Mouse (Mus musculus) monocyte, adult 5-6 weeks (primary cell): Measurements from ENCODE around the gene Plekha1. TPM values are rescaled to one million over a fixed set of nuclear protein-coding genes. Genes with fewer than 3 reads are reported as not detected.
A peak's percentile ranks its signal among the peaks of the same experiment; 100 is the strongest.

Source experiments
- ATAC-seq: fragments of 153-309, 156-312 bp; replicated peaks from 2 replicates; pipeline ENCODE4 v1.8.0; 2017; ENCODE audit warnings: mild to moderate bottlenecking; ENCODE audit not compliant: low TSS enrichment, insufficient number of reproducible peaks, severe bottlenecking, poor library complexity, low FRiP score
- total RNA-seq: library from RNA; stranded (forward); fragments of 200-1000, 200-491, 200-594 nt; gene quantifications from 3 replicates; pipeline ENCODE4 v1.2.3, GENCODE M21; 2017

Gene Plekha1
- 41.0 to 79.7 TPM (median 50.4 TPM) in 3 replicates for total RNA-seq

DNA sequence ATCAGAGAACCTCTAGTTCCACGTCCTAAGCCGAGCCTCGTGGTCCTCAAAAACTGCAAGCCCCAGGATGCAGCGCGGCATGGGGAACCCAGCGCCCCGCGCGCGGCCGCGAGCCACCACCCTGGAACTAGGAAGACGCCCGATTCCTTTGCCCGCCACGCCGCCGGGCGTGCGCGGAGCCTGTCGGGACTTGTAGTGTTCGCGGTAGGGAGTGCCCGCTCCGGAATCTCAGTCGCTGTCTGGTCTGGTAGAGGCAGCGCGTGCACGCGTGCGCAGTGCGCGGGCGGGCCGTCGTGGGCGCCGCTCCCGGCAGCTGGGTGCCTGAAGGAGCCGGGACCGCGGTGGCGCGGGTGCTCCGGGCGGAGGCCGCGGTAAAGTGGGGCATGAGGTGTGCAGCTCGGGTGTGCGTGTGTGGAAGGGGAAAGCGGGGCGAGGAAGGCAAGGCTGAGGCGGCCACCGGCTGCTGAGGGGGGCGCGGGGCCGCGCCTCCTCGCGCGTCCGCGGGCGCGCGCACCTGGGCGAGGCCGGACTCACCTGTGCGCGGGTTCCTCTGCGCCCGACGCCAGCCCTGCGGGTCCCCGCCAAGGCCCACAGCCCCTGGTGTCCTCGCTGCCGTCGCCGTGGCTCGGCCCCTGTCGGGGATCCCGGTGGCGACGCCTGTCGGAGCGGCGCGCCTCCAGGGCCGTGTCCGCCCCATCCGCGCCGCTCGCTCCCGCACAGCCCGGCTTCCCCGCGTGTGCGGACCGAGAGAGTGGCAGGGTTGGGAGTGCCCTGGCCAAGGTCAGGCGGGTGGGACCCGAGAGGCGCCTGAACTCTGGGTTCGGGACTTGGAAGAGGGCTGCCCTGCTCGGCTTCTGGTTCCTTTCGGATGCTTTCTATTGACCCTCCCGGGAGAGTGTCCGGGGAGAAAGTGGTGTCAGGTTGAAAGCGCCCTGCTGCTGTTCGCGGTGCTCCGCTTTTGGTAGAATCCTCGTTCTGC, at the start of gene Plekha1:
Plekha1 (plus strand) TSS at position 144 of the 979 bp plus-strand sequence.
- peak; percentile 97 for ATAC-seq

DNA sequence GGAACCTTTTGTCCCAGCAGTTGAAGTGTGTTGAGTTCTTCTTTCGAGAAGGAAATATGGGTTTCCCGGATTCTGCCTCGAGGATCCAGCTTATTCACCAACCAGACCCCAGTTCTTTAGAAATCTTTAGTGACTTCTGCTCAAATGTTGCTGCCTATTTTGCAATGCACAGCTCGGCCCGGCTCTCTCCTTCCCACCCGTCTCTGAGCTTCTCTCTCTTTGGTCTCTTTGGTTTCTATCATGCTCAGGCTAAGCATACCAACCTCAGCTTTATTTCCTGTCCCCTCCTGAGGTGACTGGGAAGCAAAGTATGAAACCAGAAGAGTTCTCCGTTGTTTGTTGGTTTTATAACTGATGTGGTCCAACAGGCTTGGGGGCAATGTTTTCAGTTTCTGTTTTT, 49.3 kb upstream of the Plekha1 start:
- no peak for ATAC-seq

DNA sequence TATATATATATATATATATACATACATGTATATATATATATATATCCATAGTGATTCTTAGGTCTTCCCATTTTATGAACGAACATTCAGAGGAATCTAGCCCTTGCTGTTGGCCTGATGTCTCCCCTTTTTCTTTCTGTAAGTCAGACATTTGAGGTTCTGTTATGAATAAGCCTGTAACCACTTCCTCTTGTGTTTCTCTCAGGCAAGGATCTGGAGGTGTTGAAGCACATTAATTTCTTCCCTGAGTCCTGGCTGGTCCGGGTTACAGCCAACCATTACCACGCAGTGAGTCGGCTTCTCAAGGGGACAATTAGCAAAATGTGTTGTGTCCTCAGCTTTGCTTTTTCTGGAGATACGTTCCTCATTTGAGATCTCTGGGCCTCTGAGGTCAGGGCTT, 46.7 kb upstream of the Plekha1 start:
- no peak for ATAC-seq

DNA sequence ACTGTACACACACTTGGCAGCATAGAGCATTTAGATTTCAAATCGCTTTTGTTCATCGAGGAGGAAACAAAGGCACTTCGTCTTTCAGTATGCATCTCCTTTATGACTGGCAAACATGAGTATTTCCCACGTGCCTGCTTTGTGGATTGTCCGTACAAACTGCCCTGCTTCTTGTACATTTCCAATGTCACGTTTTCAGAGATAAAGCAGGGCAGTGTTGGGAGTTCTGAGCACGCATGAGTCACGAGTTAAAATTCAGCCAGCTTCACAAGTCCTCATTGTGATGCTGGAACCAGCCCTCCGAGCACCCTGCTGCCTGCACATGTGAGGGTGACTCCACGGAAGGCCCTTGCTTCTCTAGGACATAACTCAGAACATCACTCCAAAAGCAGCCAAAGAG, 45.9 kb upstream of the Plekha1 start:
- ATAC-seq: no peak

DNA sequence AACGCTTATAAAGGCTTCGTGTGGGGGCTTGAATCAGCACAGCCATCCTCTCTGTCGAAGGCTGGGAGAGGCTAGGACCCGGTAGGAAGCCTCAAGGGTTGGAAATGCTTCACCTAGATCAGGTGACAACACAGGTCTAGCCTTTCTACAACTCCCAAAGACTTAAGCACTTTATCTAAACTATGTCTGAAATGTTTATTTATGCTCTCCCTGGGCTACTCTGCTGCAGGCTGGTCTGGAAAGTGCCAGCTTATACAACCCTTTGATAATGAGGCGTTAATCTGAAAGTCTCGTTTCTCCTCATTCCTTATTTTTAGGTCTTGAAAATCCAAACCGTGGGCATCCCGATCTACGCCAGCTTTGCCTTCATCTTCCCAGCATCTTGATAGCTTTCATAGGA, 41.6 kb upstream of the Plekha1 start:
- no peak for ATAC-seq

DNA sequence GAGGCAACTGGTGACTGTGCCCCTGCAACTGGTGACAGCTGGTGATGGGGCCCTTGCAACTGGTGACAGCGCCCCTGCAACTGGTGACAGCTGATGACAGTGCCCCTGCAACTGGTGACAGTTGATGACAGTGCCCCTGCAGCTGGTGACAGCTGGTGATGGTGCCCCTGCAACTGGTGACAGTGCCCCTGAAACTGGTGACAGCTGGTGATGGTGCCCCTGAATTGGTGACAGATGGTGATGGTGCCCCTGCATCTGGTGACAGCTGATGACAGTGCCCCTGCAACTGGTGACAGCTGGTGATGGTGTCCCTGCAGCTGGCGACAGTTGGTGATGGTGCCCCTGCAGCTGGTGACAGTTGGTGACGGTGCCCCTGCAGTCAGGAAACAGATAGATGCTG, 39.2 kb upstream of the Plekha1 start:
- no peak for ATAC-seq

DNA sequence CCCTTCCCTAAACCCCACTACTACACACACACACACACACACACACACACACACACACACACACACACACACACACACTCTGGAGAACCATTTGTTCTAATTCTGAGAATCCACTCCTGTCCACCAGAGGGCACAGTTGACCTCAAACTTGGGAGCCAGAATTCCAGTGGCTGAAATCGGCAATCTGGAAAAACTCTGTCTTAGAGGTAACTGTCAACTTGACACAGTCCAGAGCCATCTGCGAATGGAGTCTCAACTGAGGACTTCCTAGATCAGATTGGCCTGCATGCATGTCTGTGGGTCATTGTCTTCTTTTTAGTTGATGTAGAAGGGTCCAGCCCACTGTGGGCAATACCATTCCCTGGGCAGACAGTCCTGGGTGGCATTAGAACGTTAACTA, 38.1 kb upstream of the Plekha1 start:
- no peak for ATAC-seq

DNA sequence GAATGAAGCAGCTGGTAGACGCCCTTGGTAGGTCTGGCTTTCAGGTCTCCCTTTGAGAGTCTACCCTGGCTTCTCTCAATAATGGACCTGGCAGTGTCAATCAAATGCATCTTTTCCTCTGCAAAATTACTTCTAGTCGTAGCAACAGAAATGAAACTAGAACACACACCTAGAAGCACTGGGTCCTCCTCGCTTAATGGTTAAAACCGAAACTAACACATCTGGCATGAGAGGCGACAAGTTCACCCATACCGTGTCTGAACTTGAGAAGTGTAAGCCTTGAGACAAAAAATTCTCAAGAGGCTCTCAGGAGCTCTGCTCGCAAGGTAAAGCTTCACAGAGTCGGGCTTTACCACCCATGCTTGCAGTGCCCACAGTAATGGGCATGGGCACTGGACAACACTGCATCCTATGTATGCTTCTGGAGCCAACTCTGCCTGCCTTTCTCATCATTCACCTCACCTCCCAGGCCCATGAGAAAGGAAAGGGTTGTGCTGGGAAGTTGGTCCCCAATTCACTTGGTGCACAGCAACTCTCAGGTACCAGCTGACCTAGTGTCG, 37.6 kb upstream of the Plekha1 start:
- no peak for ATAC-seq

DNA sequence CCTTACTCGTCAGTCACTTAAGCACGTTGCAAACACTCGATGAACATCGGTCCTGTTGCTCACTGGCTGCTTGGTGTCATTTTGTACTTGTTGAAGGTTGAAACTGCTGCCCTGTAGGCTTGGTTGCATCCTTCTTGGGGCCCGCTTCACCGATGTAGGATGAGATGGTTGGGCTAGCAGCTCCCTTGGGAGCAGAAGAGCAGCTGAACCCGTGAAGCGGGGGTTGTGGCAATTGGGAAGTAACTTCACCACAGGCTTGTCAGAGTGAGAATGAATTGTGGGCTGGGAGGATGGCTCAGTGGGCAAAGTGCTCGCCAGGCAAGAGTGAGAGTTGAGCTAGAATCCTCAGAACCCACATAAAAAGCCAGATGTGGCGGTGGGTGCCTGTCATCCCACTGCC, 37.1 kb upstream of the Plekha1 start:
- ATAC-seq: no peak; the same call in 1 of the 2 replicates

DNA sequence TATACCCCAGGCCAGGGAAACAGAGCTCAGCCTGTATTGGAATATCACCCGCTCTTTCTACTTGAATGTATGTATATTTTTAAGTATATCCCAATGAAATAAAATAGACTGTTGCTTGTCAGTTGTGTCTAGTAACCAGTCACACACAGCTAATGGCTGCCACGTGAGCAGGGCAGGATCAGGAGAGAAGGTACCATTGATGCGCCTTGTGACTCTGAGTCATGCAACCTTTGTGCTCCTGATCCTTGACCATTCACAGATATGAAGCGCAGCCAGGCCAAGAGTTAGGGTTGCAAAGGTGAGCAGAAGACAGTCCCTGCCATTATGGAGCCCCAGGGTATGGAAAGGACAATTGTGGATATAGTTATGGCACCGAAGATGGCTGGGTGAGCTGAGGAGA, 34.0 kb upstream of the Plekha1 start:
- ATAC-seq: no peak

DNA sequence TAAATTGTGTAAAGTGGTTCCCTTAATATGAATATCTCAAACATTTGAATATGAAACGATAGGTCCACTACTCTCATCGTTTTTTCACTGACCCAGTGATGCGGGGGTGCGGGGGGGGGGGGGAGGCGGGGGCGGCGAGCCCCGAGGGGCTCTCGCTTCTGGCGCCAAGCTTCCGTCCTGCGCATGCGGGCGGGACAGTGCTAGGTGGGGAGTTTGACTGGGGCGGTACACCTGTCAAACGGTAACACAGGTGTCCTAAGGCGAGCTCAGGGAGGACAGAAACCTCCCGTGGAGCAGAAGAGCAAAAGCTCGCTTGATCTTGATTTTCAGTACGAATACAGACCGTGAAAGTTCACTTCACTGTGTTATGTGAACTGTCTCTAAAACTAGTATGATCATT, 31.3 kb upstream of the Plekha1 start:
- peak; percentile 99 for ATAC-seq

DNA sequence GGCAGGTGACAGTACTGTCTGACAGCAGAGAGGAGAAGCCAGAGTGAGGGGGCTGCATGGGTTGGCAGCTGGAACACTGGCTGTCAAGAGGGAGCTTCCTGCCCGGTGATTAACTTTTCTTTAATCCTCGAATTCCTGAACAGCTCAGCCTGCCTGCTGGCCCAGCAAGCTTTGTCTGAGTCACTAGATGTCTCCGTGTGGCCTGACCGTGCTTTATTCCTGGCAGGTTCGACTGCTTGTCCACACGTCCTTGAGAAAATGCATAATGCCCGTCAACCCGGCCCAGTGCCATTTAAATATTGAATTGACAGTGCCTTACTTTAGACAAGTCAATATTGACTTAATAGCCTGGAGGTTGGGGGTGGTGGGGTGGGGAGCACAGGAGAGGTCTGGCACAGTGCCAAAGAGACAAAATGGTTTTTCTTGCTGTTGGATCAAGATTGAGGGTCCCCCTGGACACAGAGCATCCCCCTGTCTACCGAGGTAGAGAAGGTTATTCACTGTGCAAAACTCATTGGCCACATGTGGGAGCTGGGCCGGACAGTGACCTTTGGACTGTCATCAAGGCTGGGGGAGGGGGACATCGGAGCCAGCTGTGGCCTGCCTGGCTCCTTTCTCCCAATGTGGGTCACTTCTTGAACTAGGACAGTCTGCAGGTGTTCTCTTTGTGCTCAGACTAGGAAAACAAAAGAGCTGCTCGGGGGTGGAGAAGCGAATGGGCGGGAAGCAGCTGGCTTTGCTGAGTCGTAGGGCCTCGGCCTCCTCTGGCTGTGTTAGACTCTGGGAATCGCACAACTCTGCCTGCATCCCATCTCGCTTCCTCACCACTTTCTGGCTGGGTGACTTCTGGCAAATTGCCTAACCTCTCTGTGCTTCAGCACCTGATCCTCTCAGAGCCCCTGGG, 30.3 kb upstream of the Plekha1 start:
- no peak for ATAC-seq

DNA sequence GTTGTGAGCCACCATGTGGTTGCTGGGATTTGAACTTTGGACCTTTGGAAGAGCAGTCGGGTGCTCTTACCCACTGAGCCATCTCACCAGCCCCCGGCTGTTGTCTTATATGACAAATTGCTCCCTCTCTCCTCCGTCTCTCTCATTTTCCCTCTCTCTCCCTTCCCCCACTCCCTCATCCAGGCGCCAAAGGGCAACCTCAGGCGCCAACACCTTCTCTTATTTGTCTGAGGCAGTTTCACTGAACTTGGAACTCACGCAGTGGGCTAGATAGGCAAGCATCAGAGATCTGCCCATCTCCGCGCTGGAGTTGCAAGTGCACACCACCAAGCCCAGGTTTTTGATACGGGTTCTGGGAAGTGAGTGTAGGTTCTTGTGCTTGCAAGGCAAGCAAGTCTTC, 29.5 kb upstream of the Plekha1 start:
- no peak for ATAC-seq

DNA sequence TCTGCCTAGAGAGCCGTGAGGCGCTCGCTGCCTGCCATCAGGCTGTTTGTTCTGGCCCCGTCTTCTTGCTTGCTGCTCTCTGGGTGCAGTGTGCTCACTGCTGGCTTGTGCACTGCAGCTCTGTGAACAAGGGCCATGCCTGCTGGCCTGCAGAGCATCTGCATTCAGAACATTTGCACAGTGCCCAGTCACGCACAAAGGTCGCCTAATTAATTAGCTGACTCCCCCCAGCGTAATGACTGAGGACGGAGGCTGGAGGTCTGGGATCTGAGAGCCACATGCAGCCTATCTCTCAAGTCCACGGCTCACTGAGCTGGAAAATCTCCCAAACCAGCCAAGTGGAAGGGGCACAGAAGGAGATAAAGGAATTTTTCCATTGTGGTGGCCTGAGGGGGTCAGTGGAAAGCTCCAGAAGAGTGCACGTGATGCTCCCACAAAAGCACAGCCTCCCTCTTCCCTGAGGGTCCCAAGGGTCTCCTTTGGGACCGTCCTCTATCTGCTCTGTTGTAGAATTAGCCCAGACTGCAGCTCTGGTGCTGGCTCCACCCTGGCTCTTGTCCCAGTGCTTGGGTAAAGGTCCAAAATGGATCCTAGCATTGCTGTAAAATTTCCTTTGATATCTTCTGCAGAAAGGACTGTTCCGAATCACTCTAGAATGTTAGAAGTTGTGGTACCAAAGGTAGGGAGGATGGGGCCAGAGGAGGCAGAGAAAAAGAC, 27.5 kb upstream of the Plekha1 start:
- no peak for ATAC-seq

DNA sequence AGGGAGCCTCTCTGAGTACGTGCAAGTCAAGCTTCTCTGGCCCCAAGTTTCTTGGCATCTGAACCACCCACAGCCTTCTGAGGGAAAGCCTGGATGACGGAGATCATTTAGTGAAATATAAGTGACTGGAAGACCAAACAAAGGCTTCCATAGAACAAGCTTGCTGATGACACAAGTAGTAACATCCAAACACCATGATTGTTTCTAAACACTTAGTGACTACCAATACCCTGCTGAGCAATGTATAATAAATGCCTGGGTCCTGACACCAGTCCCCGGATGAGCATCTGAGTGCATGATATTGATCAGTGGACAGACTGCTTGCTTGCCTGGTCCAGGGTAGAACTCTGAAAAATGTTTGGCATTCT, 26.9 kb upstream of the Plekha1 start:
- ATAC-seq: no peak

DNA sequence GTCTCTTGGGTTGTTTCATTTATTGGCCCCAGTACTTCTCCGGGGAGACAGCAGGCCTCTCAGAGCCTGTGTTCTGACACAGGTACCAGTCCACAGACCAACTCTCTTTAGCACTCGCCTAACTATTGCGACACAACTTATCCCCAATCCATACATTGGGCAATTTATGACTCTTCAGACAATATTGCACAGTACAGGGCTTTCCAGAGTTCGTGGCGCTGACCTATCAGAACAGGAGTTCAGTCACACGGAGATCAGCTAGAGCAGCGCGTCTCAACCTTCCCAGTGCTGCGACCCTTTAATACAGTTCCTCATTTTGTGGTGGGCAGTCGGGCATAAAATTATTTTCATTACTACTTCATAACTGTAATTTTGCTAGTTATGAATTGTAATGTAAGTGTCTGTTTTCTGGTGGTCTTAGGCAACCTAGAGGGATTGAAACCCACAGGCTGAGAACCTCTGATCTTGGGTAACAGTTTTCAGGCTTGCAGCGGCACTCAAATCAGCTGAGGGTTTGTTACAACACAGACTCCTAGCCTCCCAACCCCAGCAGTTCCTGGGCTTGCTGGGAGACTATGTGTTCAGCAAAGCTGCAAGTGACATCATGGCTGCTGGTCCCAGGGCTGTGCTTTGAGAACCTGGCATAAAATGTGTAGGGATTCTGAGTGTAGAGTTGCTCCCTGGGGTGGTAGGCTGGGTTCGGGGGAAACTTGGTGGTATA, 26.0 kb upstream of the Plekha1 start:
- no peak for ATAC-seq

DNA sequence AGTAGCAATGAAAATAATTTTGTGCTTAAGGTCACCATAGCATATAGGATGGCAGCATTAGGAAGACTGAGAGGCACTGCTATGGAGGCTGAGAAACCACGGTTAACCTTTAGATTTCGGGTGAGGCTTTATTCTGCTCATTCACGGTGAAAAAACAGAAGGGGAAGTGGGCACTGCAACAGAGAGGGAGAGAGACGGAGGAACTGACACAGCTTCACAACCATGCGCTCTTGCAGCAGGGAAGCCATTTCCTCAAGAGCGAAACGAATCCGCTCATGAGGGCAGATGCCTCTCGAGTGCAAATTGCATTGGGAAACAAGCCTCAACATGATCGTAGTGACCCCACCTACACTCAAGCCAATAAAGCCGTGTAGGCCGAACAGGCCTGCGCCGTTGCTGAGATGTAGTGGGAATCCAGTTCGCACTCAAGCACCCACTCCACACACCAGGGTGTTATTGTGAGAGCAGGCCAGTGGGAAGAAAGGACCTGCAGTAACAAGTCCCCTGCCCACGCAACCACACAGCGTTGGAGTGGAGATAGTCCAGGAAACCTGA, 18.3 kb upstream of the Plekha1 start:
- ATAC-seq: peak; percentile 96
